Mouse (Mus musculus) retina, postnatal 7 days (tissue): Measurements from ENCODE around the gene Grk6.

Experiments used
- DNase-seq: peaks from one replicate; pipeline ENCODE4 v3.0.0-alpha.2; 2012; ENCODE audit warnings: low read depth, low spot score

Grk6 gene

GRCm38 (mm10) chr13:55444937-55445315 is at the start of gene Grk6:
Gene Grk6, plus strand, starts transcription at chr13:55445072.
- peak; percentile 98 for DNase-seq

GRCm38 (mm10) chr13:55398088-55398487 is 46.8 kb upstream of the Grk6 start, which contains the start of gene Slc34a1:
Gene Slc34a1, plus strand, starts transcription at chr13:55398187.
- DNase-seq, result no peak

GRCm38 (mm10) chr13:55399300-55400038 is 45.4 kb upstream of the Grk6 start:
- DNase-seq, result no peak

DNA sequence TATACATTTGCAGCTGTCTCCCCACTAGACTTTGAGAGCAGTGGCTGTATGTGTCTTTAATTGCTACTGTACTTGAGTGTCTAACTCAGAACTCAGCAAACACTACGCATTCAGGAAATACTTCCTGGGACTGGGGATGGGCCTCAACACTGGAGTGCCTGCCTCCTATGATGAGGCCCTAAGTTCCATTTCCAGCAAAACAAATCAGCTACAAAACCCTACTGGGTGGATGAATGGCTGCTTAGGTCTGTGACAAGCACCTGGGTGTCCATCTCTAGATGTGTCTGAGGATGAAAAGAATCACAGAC is 44.9 kb upstream of the Grk6 start:
- no peak for DNase-seq

DNA sequence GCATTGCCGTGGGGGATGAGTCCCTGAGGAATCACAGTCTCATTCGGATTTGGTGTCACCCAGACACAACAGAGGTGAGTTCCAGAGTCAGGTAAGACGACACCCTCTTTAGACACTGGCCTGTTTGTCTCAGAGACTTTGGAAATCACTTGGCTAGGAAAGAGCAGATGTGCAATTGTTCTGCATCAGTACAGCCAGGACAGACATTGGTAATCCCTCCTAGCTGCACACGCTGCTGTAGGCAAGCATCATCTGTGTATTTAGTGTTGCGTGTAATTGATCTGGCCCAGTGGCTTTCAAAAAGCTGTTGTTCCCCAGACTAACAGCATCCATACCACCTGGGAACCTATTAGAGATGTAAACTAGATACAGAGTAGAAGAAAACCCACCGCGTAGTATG is 41.6 kb upstream of the Grk6 start:
- DNase-seq, result no peak

GRCm38 (mm10) chr13:55403935-55404852 is 40.7 kb upstream of the Grk6 start:
- DNase-seq, result no peak

DNA sequence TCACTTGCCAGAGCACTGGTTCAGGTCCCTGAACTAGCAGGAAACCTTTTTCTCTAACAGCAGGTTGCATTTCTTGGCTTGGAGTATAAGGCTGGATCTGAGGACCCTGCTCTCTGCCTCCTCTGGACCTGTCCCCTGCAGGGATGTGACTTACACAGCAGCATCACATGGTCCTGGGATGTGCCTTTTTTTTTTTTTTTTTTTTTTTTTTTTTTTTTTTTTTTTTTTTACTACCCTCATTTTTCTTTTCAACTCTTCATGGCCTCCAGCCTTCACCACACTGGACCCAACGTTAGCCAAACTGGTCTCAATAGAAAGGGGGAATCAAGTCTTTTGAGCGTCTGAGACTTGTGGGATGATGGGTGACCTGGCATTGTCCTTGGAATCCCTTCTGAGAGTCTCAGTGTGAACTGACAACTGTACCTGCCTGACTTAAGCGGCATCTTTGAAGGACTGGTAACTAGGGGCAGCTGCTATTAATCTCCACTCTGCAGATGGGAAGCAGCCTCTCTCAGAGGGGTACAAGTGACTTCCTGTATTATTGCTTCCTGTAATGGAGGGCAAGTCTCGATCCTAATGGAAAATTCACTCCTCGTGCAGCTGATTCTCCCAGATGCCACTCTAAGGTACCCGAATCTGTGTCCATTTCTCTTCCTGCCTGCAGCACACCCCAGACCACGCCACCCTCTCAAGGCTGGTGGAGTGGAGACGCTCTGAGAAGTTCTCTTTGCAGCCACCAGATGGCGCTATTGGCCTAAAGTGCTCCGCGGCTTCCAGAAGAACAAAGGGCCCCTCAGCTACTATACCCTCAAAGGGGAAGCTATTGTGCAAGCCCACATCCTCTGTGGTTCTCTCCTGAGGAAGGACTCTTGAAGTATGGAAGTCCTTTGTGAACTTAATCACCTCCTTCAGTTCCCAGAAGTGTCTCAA is 39.8 kb upstream of the Grk6 start:
- peak; percentile 72 for DNase-seq

GRCm38 (mm10) chr13:55405783-55406390 is 39.0 kb upstream of the Grk6 start:
- DNase-seq, result no peak

DNA sequence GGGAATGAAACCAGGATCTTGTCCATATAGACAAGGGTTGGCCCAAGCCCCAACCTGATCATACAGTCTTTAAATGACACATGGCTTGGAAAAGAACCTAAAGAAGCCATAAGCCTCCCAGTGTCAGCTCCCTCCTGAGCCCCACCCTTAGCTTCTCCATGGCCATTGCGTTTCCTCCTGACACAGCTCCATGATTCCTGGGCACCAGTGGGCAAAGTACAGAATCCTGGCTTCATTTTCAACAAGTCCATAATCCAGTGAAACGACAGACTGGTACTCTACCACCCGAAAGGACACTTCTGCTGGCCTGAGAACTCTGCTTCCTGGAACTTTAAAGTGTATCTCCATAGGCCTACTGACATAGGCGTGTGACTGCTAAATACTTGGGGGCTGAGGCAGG is 37.5 kb upstream of the Grk6 start:
- DNase-seq, result no peak

GRCm38 (mm10) chr13:55408546-55409120 is 36.2 kb upstream of the Grk6 start:
- DNase-seq, result no peak

- no peak for DNase-seq
Measured at GRCm38 (mm10) chr13:55411826-55412225, 33.0 kb upstream of the Grk6 start.

GRCm38 (mm10) chr13:55412643-55413307 is 32.1 kb upstream of the Grk6 start:
- no peak for DNase-seq

DNA sequence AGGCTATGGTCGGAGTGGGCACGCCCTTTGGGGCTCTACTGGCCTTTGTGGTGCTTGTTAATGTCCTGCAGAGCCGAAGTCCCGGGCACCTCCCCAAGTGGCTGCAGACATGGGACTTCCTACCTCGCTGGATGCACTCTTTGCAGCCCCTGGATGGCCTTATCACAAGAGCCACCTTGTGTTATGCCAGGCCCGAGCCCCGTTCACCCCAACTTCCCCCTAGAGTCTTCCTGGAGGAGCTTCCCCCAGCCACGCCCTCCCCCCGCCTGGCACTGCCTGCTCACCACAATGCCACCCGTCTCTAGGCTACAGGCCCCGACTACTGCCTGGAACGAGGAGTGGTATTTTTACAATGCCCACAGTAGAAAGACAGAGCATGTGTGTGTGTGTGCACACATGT is 31.5 kb upstream of the Grk6 start:
- no peak for DNase-seq

- DNase-seq, result peak; percentile 41
Measured at GRCm38 (mm10) chr13:55414743-55415380, 30.0 kb upstream of the Grk6 start, which contains the start of gene Pfn3. Gene Pfn3, minus strand, starts transcription at chr13:55415232.

GRCm38 (mm10) chr13:55418004-55418403 is 26.9 kb upstream of the Grk6 start:
- DNase-seq, result peak; percentile 69

- no peak for DNase-seq
Measured at GRCm38 (mm10) chr13:55419142-55419541, 25.7 kb upstream of the Grk6 start.

GRCm38 (mm10) chr13:55420018-55420932 is 24.6 kb upstream of the Grk6 start:
- DNase-seq, result no peak

- DNase-seq, result no peak
Measured at GRCm38 (mm10) chr13:55420933-55421800, 23.7 kb upstream of the Grk6 start.
